Mouse (Mus musculus) c-Kit-positive CD71-negative TER-119-negative erythroid progenitor cells, embryonic 14.5 days (primary cell): Measurements from ENCODE around the gene Gm20388.

ENCODE experiments used
- DNase-seq: peaks from one replicate; pipeline ENCODE4 v3.0.0-alpha.2; 2013; ENCODE audit warnings: low read depth

The Gm20388 gene

GRCm38 (mm10) chr8:120089511-120089910 lies 178.9 kb downstream of the Gm20388 start:
- DNase-seq, result no peak

DNA sequence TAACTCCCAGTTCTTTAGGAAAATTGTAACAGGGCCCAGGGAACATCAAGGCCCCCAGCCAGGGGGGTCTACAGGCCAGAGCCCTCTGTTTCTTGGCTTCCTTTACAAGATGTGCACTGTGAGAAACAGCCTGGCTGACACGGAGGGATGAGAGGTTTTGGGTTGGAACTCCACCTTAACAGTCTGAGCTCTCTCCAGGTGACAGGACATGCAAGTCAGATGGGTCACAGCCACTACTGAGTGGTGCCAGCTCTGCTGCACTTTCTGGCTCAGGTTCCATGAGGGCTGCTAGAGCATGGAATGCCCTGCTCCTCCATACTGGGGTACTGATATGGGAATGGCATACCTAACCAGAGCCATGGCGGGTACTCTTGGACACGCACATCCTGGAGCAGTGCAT lies 180.4 kb downstream of the Gm20388 start:
- DNase-seq, result no peak

DNA sequence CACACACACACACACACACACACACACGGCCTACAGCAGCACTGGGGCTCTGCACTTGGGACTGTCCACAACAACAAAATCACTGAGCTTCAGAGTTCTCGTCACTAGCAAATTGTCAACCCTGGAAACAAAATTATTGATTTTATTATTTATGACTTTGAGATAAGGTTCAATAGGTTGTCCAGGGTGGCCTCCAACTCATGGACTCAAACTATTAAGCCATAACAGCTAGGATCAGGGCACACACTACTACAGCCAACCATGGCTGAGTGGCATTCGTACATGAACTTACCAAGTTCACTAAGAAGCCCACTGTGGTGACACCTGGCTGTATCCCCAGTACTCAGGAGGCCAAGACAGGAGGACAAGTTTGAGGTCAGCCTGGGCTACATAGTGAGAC lies 182.5 kb downstream of the Gm20388 start:
- no peak for DNase-seq

DNA sequence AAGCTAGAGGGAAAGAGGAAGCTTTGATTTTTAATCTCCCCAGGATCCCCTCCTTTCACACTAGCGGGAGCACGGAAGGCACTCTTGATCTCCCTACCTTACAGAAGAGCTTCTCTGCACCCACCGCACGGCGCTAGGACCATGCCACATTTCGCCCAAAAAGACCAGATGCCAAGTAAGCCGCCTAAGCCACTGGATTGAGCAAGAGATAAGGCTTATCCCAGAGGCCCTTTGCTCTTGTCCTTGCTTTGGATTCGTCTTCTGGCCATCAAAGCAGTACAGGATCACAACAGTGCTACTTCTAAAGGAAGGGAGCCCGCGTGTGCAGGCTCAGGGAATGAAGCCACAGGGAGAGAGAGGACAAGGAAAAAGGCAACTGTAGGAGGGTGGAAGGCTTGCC lies 184.2 kb downstream of the Gm20388 start:
- DNase-seq, result no peak

DNA sequence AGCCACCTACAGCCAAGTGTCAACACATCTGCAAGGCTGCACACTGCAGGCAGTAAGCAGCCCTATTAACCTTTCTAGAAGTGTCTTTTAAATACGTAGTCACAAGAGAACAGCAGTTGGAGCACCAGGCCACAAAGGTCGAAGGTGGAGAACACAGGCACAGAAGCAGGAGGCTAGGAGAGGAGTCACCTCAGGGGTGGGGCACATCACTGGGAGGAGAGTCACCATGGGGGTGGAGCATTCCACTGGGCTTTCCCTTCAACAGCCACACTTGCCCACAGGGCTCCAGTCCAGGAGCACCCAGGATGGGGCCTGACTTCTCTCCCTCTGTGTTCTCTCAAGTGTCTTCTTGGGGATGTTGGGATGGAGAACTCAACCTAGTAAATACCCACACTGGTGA lies 185.8 kb downstream of the Gm20388 start:
- no peak for DNase-seq

- no peak for DNase-seq
Measured at GRCm38 (mm10) chr8:120100388-120101067, 189.9 kb downstream of the Gm20388 start.

- no peak for DNase-seq
Measured at GRCm38 (mm10) chr8:120101068-120101972, 190.7 kb downstream of the Gm20388 start, which contains the start of gene Zdhhc7. Gene Zdhhc7 (minus strand): TSS chr8:120101482.

DNA sequence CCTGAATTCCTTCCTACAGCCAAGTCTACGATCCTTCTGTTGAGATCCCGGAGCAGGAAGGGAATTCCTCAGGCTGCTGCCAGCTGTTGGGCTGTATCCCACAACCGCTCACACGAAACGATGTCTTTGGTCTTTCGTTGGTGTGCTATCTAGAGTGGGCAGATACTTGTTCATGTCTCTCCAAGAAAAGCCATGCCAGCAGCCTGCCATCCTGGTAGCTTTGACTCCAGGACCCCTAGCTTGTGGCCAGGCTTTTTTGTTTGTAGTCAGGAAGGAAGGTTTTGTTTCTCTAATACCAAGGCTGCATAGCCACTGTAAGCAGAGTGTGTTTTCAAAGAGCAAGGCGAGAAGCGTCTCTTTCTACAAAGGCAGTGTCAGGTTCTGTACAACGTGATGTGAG lies 193.3 kb downstream of the Gm20388 start:
- DNase-seq, result no peak

DNA sequence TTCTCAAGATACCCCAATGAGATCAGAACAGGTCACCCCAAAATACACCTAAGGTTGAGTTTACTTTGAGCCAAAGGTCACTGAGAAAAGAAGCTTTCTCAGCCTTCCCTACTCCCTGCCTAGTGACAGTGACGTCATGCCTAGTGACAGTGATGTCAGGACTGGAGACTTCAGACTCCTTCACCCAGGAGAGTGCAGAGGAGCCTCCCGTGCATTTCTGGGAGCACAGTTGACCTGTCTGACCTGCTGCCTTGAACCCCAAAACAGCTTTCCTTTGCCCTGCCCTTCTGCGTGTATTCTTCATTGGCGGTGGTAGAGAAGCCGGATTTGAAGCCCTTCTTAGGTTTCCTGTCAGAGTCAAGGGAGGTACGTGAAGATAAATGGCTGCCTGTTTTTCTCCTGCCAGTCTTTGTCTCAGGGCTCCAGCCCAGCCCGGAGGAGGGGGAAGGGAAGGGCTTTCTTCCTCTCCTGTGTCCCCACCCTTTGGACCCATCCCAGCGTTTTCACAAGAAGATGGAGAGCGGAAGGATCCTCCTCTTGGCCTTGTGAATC lies 194.2 kb downstream of the Gm20388 start:
- no peak for DNase-seq

GRCm38 (mm10) chr8:120109149-120109548 lies 198.5 kb downstream of the Gm20388 start:
- peak; percentile 56 for DNase-seq

DNA sequence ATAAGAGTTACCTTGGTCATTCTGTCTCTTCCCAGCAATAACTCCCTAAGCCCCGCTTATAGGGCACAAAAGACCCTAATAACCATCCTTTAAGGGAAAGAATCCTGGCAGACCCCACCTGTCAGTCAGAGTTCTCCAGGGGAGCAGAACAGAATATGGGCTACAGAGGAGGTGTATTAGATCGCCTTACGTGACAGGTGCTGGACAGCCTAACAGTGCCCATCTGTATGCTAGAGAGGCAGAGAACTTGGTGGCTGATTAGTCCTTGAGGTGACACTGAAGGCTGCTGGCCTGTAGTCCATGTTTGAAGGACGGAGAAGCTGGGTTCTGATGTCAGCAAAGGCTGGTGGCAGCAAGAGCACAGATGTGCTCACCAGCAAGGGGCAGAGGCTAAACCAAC lies 200.3 kb downstream of the Gm20388 start:
- DNase-seq, result no peak

DNA sequence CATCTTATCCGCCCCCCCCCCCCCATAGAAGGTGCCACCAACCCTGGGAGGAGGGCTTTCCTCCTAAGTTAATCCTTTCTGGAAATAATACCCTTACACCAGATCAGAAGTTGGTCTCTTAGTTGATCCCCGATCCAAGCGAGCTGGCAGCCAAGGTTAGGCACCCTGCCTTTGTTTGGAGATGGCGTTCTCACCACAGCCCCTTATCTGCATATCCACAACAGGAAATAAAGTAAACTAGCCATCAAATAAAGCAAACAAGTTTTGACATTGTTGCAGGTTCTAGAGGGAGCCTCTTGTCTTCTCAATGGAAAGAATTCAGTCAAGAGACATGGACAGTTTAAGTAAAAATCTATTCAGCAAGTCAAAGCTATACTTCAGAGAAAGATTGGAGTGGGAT lies 200.7 kb downstream of the Gm20388 start:
- no peak for DNase-seq

DNA sequence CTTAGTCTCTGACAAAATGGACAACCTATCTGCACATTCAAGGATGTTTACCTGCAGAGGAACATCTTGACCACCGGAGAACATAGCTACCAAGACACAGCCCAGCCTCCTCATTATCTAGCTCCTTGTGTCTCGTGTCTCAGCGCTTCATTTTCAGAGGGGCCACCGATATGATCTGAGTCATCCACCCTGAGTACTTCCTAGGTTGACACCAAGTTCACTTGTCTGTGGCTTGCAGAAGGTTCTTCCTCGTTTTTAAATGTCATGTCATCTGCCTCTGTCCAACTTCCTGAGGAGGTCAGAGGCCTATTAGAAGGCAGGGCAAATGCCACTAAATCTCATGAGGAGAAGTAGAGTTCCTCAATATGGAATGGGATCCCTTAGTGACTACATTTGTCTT lies 201.9 kb downstream of the Gm20388 start:
- DNase-seq, result no peak

DNA sequence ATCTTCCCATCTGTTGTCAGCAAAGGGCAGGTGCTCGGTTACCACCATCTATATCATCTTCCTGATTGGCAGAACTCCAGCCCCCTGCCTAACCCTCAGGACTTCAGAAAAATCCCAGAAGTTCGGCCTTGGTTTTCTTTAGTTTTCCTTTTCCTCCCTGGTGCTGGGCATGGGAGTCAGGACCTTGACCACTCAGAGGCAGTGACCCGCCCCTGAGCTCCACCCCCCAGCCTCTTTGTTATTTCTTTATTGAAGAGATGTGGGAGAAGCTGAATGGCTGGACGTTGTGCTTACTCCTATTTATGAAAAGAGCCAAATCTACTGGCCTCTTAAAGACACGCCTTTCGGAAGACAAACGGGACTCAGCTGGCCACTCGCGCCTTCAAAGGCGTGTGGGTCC lies 202.7 kb downstream of the Gm20388 start:
- no peak for DNase-seq

DNA sequence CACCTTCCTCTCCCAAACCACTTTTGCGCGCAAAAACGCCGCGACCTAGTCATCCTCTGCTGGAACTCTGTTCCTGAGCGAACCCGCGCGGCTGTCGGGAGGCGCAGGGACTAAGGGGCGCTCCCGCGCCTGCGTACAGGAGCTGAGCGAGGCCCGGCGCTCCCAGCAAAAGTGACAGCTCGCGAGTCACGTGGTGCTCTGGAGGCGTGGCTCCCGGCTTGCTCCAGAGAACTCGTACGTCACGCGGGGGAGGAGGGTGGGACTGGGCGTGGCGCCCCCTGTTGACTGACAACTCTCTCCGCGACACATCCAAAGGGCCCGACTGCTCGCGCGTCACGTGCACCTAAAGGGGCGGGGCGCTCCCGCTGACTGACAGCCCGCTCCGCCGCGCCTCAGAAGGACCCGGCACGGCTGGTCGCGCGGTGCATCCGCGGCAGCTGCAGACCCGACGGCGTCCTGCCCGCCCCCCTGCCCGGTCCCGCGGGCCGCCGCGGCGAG lies 203.2 kb downstream of the Gm20388 start, which contains the start of gene 6430548M08Rik:
6430548M08Rik (plus strand) TSS at position 395 of the 498 bp plus-strand sequence.
- DNase-seq, result peak; percentile 99

DNA sequence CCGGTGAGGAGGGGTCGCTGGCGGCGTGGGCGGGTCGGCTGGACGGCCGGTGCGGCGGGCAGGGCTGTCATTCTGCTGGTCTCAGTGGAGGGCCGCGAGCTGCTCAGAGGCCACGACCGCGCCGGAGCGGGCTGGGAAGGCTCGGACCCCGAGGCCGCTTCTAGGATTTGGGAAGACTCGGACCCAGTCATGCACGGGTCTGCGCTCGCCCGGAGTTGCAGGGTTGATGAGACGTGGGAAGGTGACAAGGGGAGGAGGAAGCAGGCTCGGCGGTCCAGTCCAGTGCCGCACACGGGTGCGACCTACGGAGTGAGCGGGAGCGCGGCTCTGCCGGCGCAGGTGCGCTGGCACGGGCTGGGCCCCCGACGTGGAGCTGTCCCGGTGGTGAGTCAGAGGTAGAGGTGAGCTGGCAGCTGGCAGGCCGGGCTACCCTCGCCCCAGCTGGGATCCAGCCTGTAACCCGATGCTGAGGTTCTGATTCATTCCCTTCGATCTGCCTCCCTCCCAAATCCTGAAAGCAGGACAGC lies 203.7 kb downstream of the Gm20388 start:
- no peak for DNase-seq

- no peak for DNase-seq
Measured at GRCm38 (mm10) chr8:120116600-120116999, 206.0 kb downstream of the Gm20388 start.

GRCm38 (mm10) chr8:120118162-120118561 lies 207.5 kb downstream of the Gm20388 start:
- DNase-seq, result no peak

DNA sequence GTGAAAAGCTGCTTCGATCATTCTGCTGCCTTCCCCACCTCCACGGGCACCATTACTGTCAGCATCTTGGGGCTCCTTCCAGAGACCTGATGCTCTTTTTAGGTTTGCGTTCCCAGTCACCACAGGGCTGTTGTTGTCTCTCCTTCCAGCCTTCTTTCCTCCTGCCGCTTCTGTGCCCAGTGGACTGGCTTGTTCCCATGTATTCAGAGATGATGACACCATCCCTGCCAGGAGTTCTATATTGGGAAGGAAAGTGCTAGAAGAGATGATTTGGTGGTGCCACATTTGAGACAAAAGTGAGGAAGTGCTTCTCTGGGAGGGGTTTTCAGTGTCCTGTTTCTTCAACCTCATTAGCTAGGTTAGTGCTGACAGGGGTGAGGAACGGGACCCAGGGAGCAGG lies 208.2 kb downstream of the Gm20388 start:
- no peak for DNase-seq

DNA sequence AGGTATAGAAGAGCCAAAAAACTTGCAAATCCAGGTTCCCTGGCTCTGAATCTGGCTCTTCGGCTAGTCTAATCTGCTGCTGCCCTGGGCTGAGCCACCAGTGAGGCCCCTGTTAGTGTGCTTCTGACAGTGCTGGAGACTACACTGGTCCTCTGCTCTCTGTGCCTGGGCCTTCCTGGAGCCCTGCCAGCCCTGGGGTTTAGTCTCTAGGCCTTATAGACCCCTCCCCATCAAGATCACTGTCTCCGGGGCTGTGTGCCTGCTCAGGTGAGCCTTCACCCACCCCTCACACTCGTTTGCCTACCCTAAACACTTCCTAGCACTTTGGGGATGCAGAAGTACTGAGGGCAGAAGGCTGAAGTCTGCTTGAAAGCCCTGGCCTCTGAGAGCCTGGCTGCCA lies 208.8 kb downstream of the Gm20388 start:
- no peak for DNase-seq

GRCm38 (mm10) chr8:120119931-120120330 lies 209.3 kb downstream of the Gm20388 start:
- DNase-seq, result no peak

DNA sequence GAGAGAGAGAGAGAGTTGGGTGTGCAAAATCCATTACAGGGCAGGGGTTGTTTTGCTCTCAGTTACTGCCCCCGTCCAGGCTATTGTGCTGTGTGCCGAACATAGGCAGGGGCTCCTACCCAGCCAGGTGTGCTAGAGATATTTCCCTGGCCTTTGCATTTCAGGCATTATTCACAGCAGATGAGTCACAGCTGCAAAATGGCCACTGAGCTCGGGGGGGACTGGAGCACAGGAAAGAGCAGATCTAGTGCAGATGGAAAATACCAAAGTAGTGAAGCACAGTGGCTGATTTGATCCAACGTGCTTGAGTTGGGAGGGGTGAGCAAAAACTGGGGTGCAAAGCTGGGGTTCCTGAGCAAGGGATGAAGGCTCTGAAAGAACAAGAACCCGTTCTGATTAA lies 210.3 kb downstream of the Gm20388 start:
- DNase-seq, result no peak
